ENCODE assay signal across 15 mouse cellular contexts in the genomic region with DNA sequence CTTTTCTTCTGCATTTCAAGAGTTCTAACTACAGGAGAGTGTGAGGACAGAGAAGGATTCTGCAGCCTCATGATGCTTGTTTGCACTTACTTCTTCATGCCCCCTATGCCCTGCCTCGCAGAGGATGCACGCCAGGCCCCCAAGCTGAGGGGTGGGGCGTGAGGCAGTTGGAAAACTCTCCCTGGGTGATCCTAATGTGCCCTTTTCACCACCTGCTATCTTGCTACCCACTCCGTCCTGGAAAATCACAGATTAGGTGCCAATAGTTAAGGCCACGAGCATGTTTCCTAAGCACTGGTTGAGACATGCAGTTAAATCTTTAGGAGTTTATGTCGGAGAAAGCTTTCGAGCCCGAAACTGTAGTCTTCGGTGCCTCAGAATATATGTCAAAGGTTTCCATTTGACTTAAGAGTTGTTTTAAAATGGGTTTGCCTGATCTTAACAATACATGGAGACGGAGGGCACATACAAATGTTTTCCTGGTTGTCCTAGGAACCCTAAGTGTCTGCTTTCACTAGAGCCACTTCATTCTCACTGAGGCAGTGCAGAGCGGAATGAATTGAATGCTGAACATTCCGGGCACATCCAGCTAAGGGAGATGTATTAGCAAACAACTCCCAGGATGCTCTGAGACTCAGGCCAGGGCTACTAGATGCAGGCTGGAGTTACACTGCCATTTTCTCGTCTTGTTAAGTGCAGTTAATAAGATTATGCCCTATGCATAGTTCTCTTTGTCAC. TPM values are rescaled to one million over a fixed set of nuclear protein-coding genes. Genes with fewer than 3 reads are reported as not detected.
A peak's percentile ranks its signal among the peaks of the same experiment; 100 is the strongest.
DNase-seq lines count a peak whose midpoint lies in the region; ATAC-seq and TF ChIP-seq lines count a peak whose summit lies in the region.
"Had no signal": no experiment of that assay in that cellular context is flagged by ENCODE, and none has a peak within 500 bp of the region (broad histone marks: within the 10 kb centered on the region; RNA-seq: fewer than 3 reads in every experiment).

No protein-coding gene starts in this region.

- no peak overlapping the region for H3K9ac ChIP-seq in hindbrain, embryonic 14.5 days
- H3K9ac ChIP-seq in hindbrain, embryonic 12.5 days, result no peak overlapping the region
- no peak overlapping the region for H3K9ac ChIP-seq in heart, adult 2 months (ENCODE audit: low read depth, low read length)
- no peak overlapping the region for H3K9ac ChIP-seq in heart, embryonic 12.5 days
- H3K9ac ChIP-seq: limb, embryonic 13.5 days; neural tube, embryonic 12.5 days had no signal

- peak; percentile 64; the same call in 1 of the 2 replicates for TF ChIP-seq EP300 in heart, adult 2 months (IDR thresholded peaks at IDR 0.05; ENCODE audit: insufficient read depth, low read depth, low read length)

- H3K4me2 ChIP-seq in hindbrain, embryonic 14.5 days (replicated peaks), result no peak overlapping the region
- no peak overlapping the region for H3K4me2 ChIP-seq in hindbrain, embryonic 12.5 days (replicated peaks)
- peak overlapping the region; percentile 44 for H3K4me2 ChIP-seq in heart, embryonic 12.5 days
- H3K4me2 ChIP-seq: limb, embryonic 13.5 days; neural tube, embryonic 12.5 days had no signal

- peak; percentile 24 for DNase-seq in hindbrain, embryonic 14.5 days (ENCODE audit: low spot score)
- DNase-seq in heart, adult 2 months, result peak; percentile 37 to 61
- peak; percentile 9 for DNase-seq in lung, adult 2 months
- DNase-seq in adrenal gland, postnatal 14 days, result no peak
- DNase-seq in urinary bladder, postnatal 25 days (ENCODE audit: low spot score), result no peak
- DNase-seq: adrenal gland, postnatal 36 days; cerebellum, adult 11 months; cerebellum, postnatal 36 days; kidney, adult 18-20 months; kidney, postnatal 4 days; thymus, adult 18-20 months had no signal

- no peak overlapping the region for H3K27ac ChIP-seq in hindbrain, embryonic 14.5 days
- H3K27ac ChIP-seq in hindbrain, embryonic 12.5 days, result no peak overlapping the region
- peak overlapping the region; percentile 80 for H3K27ac ChIP-seq in heart, adult 2 months
- peak overlapping the region; percentile 71 for H3K27ac ChIP-seq in heart, embryonic 12.5 days (ENCODE audit: poor library complexity, severe bottlenecking)
- H3K27ac ChIP-seq: limb, embryonic 13.5 days; neural tube, embryonic 12.5 days had no signal

- H3K4me1 ChIP-seq in hindbrain, embryonic 14.5 days (replicated peaks; ENCODE audit: control insufficient read depth, insufficient read depth, low read length), result no peaks in the 10 kb centered on the region
- no peaks in the 10 kb centered on the region for H3K4me1 ChIP-seq in hindbrain, embryonic 12.5 days
- no peaks in the 10 kb centered on the region; the same call in 1 of the 2 replicates for H3K4me1 ChIP-seq in heart, adult 2 months (ENCODE audit: control insufficient read depth, insufficient read depth, low read length)
- H3K4me1 ChIP-seq in heart, embryonic 12.5 days (replicated peaks), result peaks cover 12% of the 10 kb centered on the region
- H3K4me1 ChIP-seq in lung, adult 2 months (ENCODE audit: control insufficient read depth, insufficient read depth, low read length), result no peaks in the 10 kb centered on the region
- H3K4me1 ChIP-seq: limb, embryonic 13.5 days; neural tube, embryonic 12.5 days had no signal

- WGBS in hindbrain, embryonic 14.5 days, result 72% methylated on average over 13 of the region's 13 CpGs
- 76% methylated on average over 13 of the region's 13 CpGs for WGBS in hindbrain, embryonic 12.5 days
- WGBS in heart, adult 2 months, result 54% methylated on average over 13 of the region's 13 CpGs
- 41% methylated on average over 13 of the region's 13 CpGs for WGBS in heart, embryonic 12.5 days
- WGBS in lung, adult 2 months, result 65% methylated on average over 13 of the region's 13 CpGs

- TF ChIP-seq CTCF in heart, adult 2 months (IDR thresholded peaks at IDR 0.05), result no peak
- no peak for TF ChIP-seq CTCF in lung, adult 2 months (IDR thresholded peaks at IDR 0.05; ENCODE audit: insufficient read depth, low read length)

- H3K79me2 ChIP-seq in heart, adult 2 months (replicated peaks; ENCODE audit: control insufficient read depth, insufficient read depth, low read length), result no peaks in the 10 kb centered on the region

- no peaks in the 10 kb centered on the region for H3K36me3 ChIP-seq in hindbrain, embryonic 14.5 days (replicated peaks; ENCODE audit: control insufficient read depth, insufficient read depth)
- no peaks in the 10 kb centered on the region for H3K36me3 ChIP-seq in hindbrain, embryonic 12.5 days
- no peaks in the 10 kb centered on the region for H3K36me3 ChIP-seq in heart, adult 2 months (ENCODE audit: control insufficient read depth, insufficient read depth, low read length)
- no peaks in the 10 kb centered on the region for H3K36me3 ChIP-seq in heart, embryonic 12.5 days
- H3K36me3 ChIP-seq: limb, embryonic 13.5 days; neural tube, embryonic 12.5 days had no signal

- intact Hi-C loops in heart, adult 2 months (cut with DNase I), result loop anchor here (1.0 kb wide), 2 partner anchors 37 to 51 kb away; partner anchors contain the start of gene Rgs2

- no peaks in the 10 kb centered on the region for H3K27me3 ChIP-seq in hindbrain, embryonic 14.5 days (ENCODE audit: control insufficient read depth, insufficient read depth, low read length)
- no peaks in the 10 kb centered on the region for H3K27me3 ChIP-seq in hindbrain, embryonic 12.5 days
- no peaks in the 10 kb centered on the region for H3K27me3 ChIP-seq in heart, adult 2 months (ENCODE audit: control insufficient read depth, insufficient read depth, low read length)
- no peaks in the 10 kb centered on the region for H3K27me3 ChIP-seq in heart, embryonic 12.5 days (replicated peaks)
- H3K27me3 ChIP-seq: limb, embryonic 13.5 days; neural tube, embryonic 12.5 days had no signal

- no peak overlapping the region for H3K4me3 ChIP-seq in hindbrain, embryonic 14.5 days (replicated peaks; ENCODE audit: low read length)
- no peak overlapping the region for H3K4me3 ChIP-seq in hindbrain, embryonic 12.5 days
- no peak overlapping the region for H3K4me3 ChIP-seq in heart, adult 2 months
- H3K4me3 ChIP-seq in heart, embryonic 12.5 days, result no peak overlapping the region
- H3K4me3 ChIP-seq in lung, adult 2 months (replicated peaks; ENCODE audit: extremely low read depth, low read depth, low read length), result no peak overlapping the region
- H3K4me3 ChIP-seq: limb, embryonic 13.5 days; neural tube, embryonic 12.5 days had no signal

- no peaks in the 10 kb centered on the region for H3K9me3 ChIP-seq in hindbrain, embryonic 14.5 days (ENCODE audit: control insufficient read depth, low read length)
- no peaks in the 10 kb centered on the region for H3K9me3 ChIP-seq in hindbrain, embryonic 12.5 days (replicated peaks)
- H3K9me3 ChIP-seq in heart, embryonic 12.5 days (replicated peaks), result no peaks in the 10 kb centered on the region
- H3K9me3 ChIP-seq: limb, embryonic 13.5 days; neural tube, embryonic 12.5 days had no signal

- 0 out of 2 replicates have a peak, but pooled peaks have one; percentile 9 for TF ChIP-seq POLR2A in heart, adult 2 months (IDR thresholded peaks at IDR 0.05; ENCODE audit: insufficient read depth, low read depth, low read length)
- no peak for TF ChIP-seq POLR2A in lung, adult 2 months (IDR thresholded peaks at IDR 0.05; ENCODE audit: borderline replicate concordance, extremely low read depth, low read depth, low read length)

- no peak for ATAC-seq in hindbrain, embryonic 14.5 days (ENCODE audit: low FRiP score)
- no peak for ATAC-seq in hindbrain, embryonic 12.5 days (ENCODE audit: low FRiP score)
- peak; percentile 80 for ATAC-seq in heart, embryonic 12.5 days (ENCODE audit: insufficient number of reproducible peaks, low FRiP score)

RNA-seq across cellular contexts. Expression of gene Rgs2, which starts 51.7 kb away (rescaled TPM):
- 107 and 112 TPM in 2 replicates for polyA plus RNA-seq in hindbrain, embryonic 14.5 days (2014; fragmentation: Nextera tagmentation; extraction: Ambion mirVana)
- polyA plus RNA-seq in hindbrain, embryonic 12.5 days (2016; fragmentation: Nextera tagmentation; extraction: Ambion mirVana), result 108 and 118 TPM in 2 replicates
- 10 to 100 TPM; 43.7 to 59.2 TPM for total RNA-seq in heart, adult 2 months (2021)
- 7.7 and 18.4 TPM in 2 replicates for polyA plus RNA-seq in heart, adult 2 months (2012; rRNA removed)
- polyA plus RNA-seq in heart, embryonic 12.5 days (2016; fragmentation: Nextera tagmentation; extraction: Ambion mirVana), result 16.1 and 17.4 TPM in 2 replicates
- 6.1 and 22.9 TPM in 2 replicates for polyA plus RNA-seq in lung, adult 2 months (2012; rRNA removed)
- total RNA-seq in adrenal gland, postnatal 14 days (2021), result 381 and 470 TPM in 2 replicates

Comparison
In these comparisons a context has a peak if more than half of its experiments do, and no peak if none do; other contexts are left out.
1. DNase-seq: peak in hindbrain, embryonic 14.5 days (single experiment), heart, adult 2 months (2 of 2) and lung, adult 2 months (single experiment); none in adrenal gland, postnatal 14 days (single experiment) and urinary bladder, postnatal 25 days (single experiment).
2. H3K27ac ChIP-seq: peak in heart, adult 2 months (single experiment) and heart, embryonic 12.5 days (single experiment); none in hindbrain, embryonic 14.5 days (single experiment) and hindbrain, embryonic 12.5 days (single experiment).